In genomic region chr2:150976871-150977270, GRCm38 (mm10) we compare ENCODE assay signal across 18 mouse cellular contexts.
DNase-seq lines count a peak whose midpoint lies in the region; ATAC-seq and TF ChIP-seq lines count a peak whose summit lies in the region.
"Had no signal": no experiment of that assay in that cellular context is flagged by ENCODE, and none has a peak within 500 bp of the region (broad histone marks: within the 10 kb centered on the region; RNA-seq: fewer than 3 reads in every experiment).

No protein-coding gene starts in this region.

- peak; percentile 91 for TF ChIP-seq EP300 in liver, embryonic 14.5 days (IDR thresholded peaks at IDR 0.05; ENCODE audit: low read depth)

- H3K27ac ChIP-seq in heart, embryonic 10.5 days = no peak overlapping the region
- H3K27ac ChIP-seq in liver, embryonic 14.5 days = no peak overlapping the region; the same call in 1 of the 2 replicates
- no peak overlapping the region for H3K27ac ChIP-seq in midbrain, embryonic 16.5 days (ENCODE audit: low read length)
- no peak overlapping the region for H3K27ac ChIP-seq in kidney, embryonic 15.5 days
- H3K27ac ChIP-seq: embryonic facial prominence, embryonic 15.5 days; neural tube, embryonic 12.5 days had no signal

- peak overlapping the region; percentile 39 for H3K4me2 ChIP-seq in liver, embryonic 14.5 days (ENCODE audit: low read depth)
- no peak overlapping the region for H3K4me2 ChIP-seq in midbrain, embryonic 16.5 days (ENCODE audit: low read length)
- H3K4me2 ChIP-seq in kidney, embryonic 15.5 days = no peak overlapping the region
- H3K4me2 ChIP-seq: embryonic facial prominence, embryonic 15.5 days; neural tube, embryonic 12.5 days had no signal

- no peak overlapping the region for H3K4me3 ChIP-seq in heart, embryonic 10.5 days
- no peak overlapping the region for H3K4me3 ChIP-seq in liver, embryonic 14.5 days (ENCODE audit: insufficient read depth in 1 of 2, low read depth in 2 of 2, low read length in 2 of 2)
- H3K4me3 ChIP-seq in midbrain, embryonic 16.5 days (ENCODE audit: low read depth, low read length) = no peak overlapping the region
- H3K4me3 ChIP-seq in kidney, embryonic 15.5 days (replicated peaks) = no peak overlapping the region
- H3K4me3 ChIP-seq: embryonic facial prominence, embryonic 15.5 days; neural tube, embryonic 12.5 days had no signal

- peaks cover 11% of the 10 kb centered on the region for H3K4me1 ChIP-seq in heart, embryonic 10.5 days
- peaks cover 20 to 42% of the 10 kb centered on the region in 2 experiments for H3K4me1 ChIP-seq in liver, embryonic 14.5 days (replicated peaks; ENCODE audit: control insufficient read depth in 2 of 2, insufficient read depth in 2 of 2, low read length in 1 of 2)
- H3K4me1 ChIP-seq in midbrain, embryonic 16.5 days (ENCODE audit: control insufficient read depth, insufficient read depth, low read length) = no peaks in the 10 kb centered on the region
- H3K4me1 ChIP-seq in kidney, embryonic 15.5 days = no peaks in the 10 kb centered on the region
- H3K4me1 ChIP-seq: embryonic facial prominence, embryonic 15.5 days; neural tube, embryonic 12.5 days had no signal

- peak; percentile 87 for ATAC-seq in liver, embryonic 14.5 days (ENCODE audit: insufficient read depth)
- no peak for ATAC-seq in midbrain, embryonic 16.5 days
- ATAC-seq in kidney, embryonic 15.5 days (replicated peaks; ENCODE audit: low FRiP score) = no peak
- ATAC-seq: hindbrain, embryonic 16.5 days had no signal

- no peaks in the 10 kb centered on the region for H3K9me3 ChIP-seq in heart, embryonic 10.5 days
- H3K9me3 ChIP-seq in liver, embryonic 14.5 days (ENCODE audit: control insufficient read depth, low read length) = no peaks in the 10 kb centered on the region
- H3K9me3 ChIP-seq in midbrain, embryonic 16.5 days (replicated peaks; ENCODE audit: control insufficient read depth, low read length, poor library complexity, severe bottlenecking) = no peaks in the 10 kb centered on the region
- no peaks in the 10 kb centered on the region for H3K9me3 ChIP-seq in kidney, embryonic 15.5 days (replicated peaks)
- H3K9me3 ChIP-seq: embryonic facial prominence, embryonic 15.5 days; neural tube, embryonic 12.5 days had no signal

- H3K36me3 ChIP-seq in heart, embryonic 10.5 days = peaks cover 31% of the 10 kb centered on the region
- H3K36me3 ChIP-seq in liver, embryonic 14.5 days (replicated peaks; ENCODE audit: control insufficient read depth, insufficient read depth, low read depth) = peaks cover 13% of the 10 kb centered on the region
- peaks cover 5% of the 10 kb centered on the region; the same call in 1 of the 2 replicates for H3K36me3 ChIP-seq in midbrain, embryonic 16.5 days (ENCODE audit: control insufficient read depth, insufficient read depth, low read length)
- H3K36me3 ChIP-seq in kidney, embryonic 15.5 days = peaks cover 45% of the 10 kb centered on the region

- WGBS in heart, embryonic 10.5 days = 66% methylated on average over 5 of the region's 5 CpGs
- WGBS in liver, embryonic 14.5 days (ENCODE audit: insufficient replicate concordance) = 15% methylated on average over 5 of the region's 5 CpGs
- WGBS in midbrain, embryonic 16.5 days = 92% methylated on average over 5 of the region's 5 CpGs
- WGBS in kidney, embryonic 15.5 days = 88% methylated on average over 5 of the region's 5 CpGs

- no peaks in the 10 kb centered on the region for H3K27me3 ChIP-seq in heart, embryonic 10.5 days (ENCODE audit: insufficient read depth, poor library complexity, severe bottlenecking)
- no peaks in the 10 kb centered on the region for H3K27me3 ChIP-seq in liver, embryonic 14.5 days (ENCODE audit: control insufficient read depth, insufficient read depth, low read length)
- no peaks in the 10 kb centered on the region for H3K27me3 ChIP-seq in midbrain, embryonic 16.5 days (ENCODE audit: control insufficient read depth, insufficient read depth, low read depth, low read length)
- H3K27me3 ChIP-seq in kidney, embryonic 15.5 days = no peaks in the 10 kb centered on the region
- H3K27me3 ChIP-seq: embryonic facial prominence, embryonic 15.5 days; neural tube, embryonic 12.5 days had no signal

- no peak overlapping the region; the same call in 1 of the 2 replicates for H3K9ac ChIP-seq in liver, embryonic 14.5 days (replicated peaks)
- H3K9ac ChIP-seq in midbrain, embryonic 16.5 days (ENCODE audit: low read depth, low read length) = no peak overlapping the region
- H3K9ac ChIP-seq in kidney, embryonic 15.5 days = no peak overlapping the region
- H3K9ac ChIP-seq: embryonic facial prominence, embryonic 15.5 days; neural tube, embryonic 12.5 days had no signal

- TF ChIP-seq CTCF in liver, embryonic 14.5 days (IDR thresholded peaks at IDR 0.05; ENCODE audit: low read depth) = no peak

- peak; percentile 91 for DNase-seq in heart, embryonic 10.5 days (ENCODE audit: low spot score)
- DNase-seq in heart, adult 18-20 months = no peak
- DNase-seq in urinary bladder, adult 2 months (ENCODE audit: low spot score) = peak; percentile 3
- no peak for DNase-seq in urinary bladder, postnatal 25 days (ENCODE audit: low spot score)
- DNase-seq in liver, embryonic 14.5 days (ENCODE audit: low read depth in 3 of 3, low spot score in 3 of 3) = peak; percentile 66 to 77 (median 68)
- no peak for DNase-seq in kidney, adult 9 months
- DNase-seq: cerebellum, adult 8-10 months; gastrocnemius, postnatal 25 days; kidney, adult 8-10 months; layer of hippocampus, postnatal 36 days; left cerebral cortex, postnatal 4 days; lung, adult 2 months; lung, postnatal 4 days had no signal

Comparison
In these comparisons a context has a peak if more than half of its experiments do, and no peak if none do; other contexts are left out.
1. DNase-seq: peak in heart, embryonic 10.5 days (single experiment), urinary bladder, adult 2 months (single experiment) and liver, embryonic 14.5 days (3 of 3); none in heart, adult 18-20 months (0 of 2), urinary bladder, postnatal 25 days (single experiment) and kidney, adult 9 months (single experiment).